15 mouse cellular contexts compared by ENCODE assay signal in genomic region chr11:106489036-106489693, GRCm38 (mm10). TPM values are rescaled to one million over a fixed set of nuclear protein-coding genes. Genes with fewer than 3 reads are reported as not detected.
DNase-seq lines count a peak whose midpoint lies in the region; ATAC-seq and TF ChIP-seq lines count a peak whose summit lies in the region.
"Had no signal": no experiment of that assay in that cellular context is flagged by ENCODE, and none has a peak within 500 bp of the region (broad histone marks: within the 10 kb centered on the region; RNA-seq: fewer than 3 reads in every experiment).

No protein-coding gene starts in this region.

- H3K4me2 ChIP-seq in kidney, postnatal 0 days (ENCODE audit: low read length) = no peak overlapping the region
- no peak overlapping the region for H3K4me2 ChIP-seq in kidney, embryonic 14.5 days (replicated peaks; ENCODE audit: low read depth, low read length)
- H3K4me2 ChIP-seq: midbrain, embryonic 13.5 days had no signal

- no peak for DNase-seq in kidney, postnatal 0 days (ENCODE audit: low spot score)
- DNase-seq in right cerebral cortex, postnatal 14 days = peak; percentile 23
- DNase-seq in right cerebral cortex, postnatal 36 days (ENCODE audit: low spot score in 2 of 2) = no peak
- peak; percentile 74 for DNase-seq in adrenal gland, postnatal 14 days
- DNase-seq in cerebellum, postnatal 36 days = no peak
- DNase-seq in cerebellum, adult 11-12 months = no peak
- DNase-seq: gastrocnemius, postnatal 36 days; heart, postnatal 36 days; kidney, adult 9 months; lung, postnatal 14 days; right cerebral cortex, postnatal 4 days had no signal

- 47% methylated on average over 6 of the region's 7 CpGs for WGBS in kidney, postnatal 0 days
- 80% methylated on average over 7 of the region's 7 CpGs for WGBS in kidney, embryonic 14.5 days

- H3K4me1 ChIP-seq in kidney, postnatal 0 days (replicated peaks; ENCODE audit: insufficient read depth, low read length) = 0 out of 2 replicates have a peak, but pooled peaks cover 3% of the 10 kb centered on the region
- peaks cover 7% of the 10 kb centered on the region; the same call in 1 of the 2 replicates for H3K4me1 ChIP-seq in kidney, embryonic 14.5 days (ENCODE audit: control insufficient read depth, insufficient read depth, low read length)

- H3K27me3 ChIP-seq in kidney, postnatal 0 days (ENCODE audit: insufficient read depth, low read length) = no peaks in the 10 kb centered on the region
- H3K27me3 ChIP-seq in kidney, embryonic 14.5 days (ENCODE audit: control insufficient read depth, insufficient read depth, low read length) = no peaks in the 10 kb centered on the region
- H3K27me3 ChIP-seq: embryonic facial prominence, embryonic 12.5 days; midbrain, embryonic 13.5 days had no signal

- H3K9me3 ChIP-seq in kidney, postnatal 0 days (replicated peaks; ENCODE audit: low read length) = no peaks in the 10 kb centered on the region
- no peaks in the 10 kb centered on the region for H3K9me3 ChIP-seq in kidney, embryonic 14.5 days (ENCODE audit: control insufficient read depth, low read length)
- H3K9me3 ChIP-seq: embryonic facial prominence, embryonic 12.5 days; midbrain, embryonic 13.5 days had no signal

- no peak overlapping the region for H3K4me3 ChIP-seq in kidney, postnatal 0 days (replicated peaks; ENCODE audit: low read depth, low read length)
- no peak overlapping the region for H3K4me3 ChIP-seq in kidney, embryonic 14.5 days (ENCODE audit: low read length)
- H3K4me3 ChIP-seq: embryonic facial prominence, embryonic 12.5 days; midbrain, embryonic 13.5 days had no signal

- 0 out of 2 replicates have a peak overlapping the region, but pooled peaks have one; percentile 31 for H3K27ac ChIP-seq in kidney, postnatal 0 days
- H3K27ac ChIP-seq in kidney, embryonic 14.5 days (ENCODE audit: low read depth, low read length) = no peak overlapping the region
- H3K27ac ChIP-seq: midbrain, embryonic 13.5 days had no signal

- no peak overlapping the region for H3K9ac ChIP-seq in kidney, postnatal 0 days (ENCODE audit: low read depth, low read length)
- no peak overlapping the region for H3K9ac ChIP-seq in kidney, embryonic 14.5 days (ENCODE audit: low read depth, low read length)
- H3K9ac ChIP-seq: embryonic facial prominence, embryonic 12.5 days; midbrain, embryonic 13.5 days had no signal

- no peaks in the 10 kb centered on the region for H3K36me3 ChIP-seq in kidney, postnatal 0 days (ENCODE audit: insufficient read depth, low read length)
- H3K36me3 ChIP-seq in kidney, embryonic 14.5 days (ENCODE audit: control insufficient read depth, insufficient read depth, low read length) = no peaks in the 10 kb centered on the region
- H3K36me3 ChIP-seq: embryonic facial prominence, embryonic 12.5 days; midbrain, embryonic 13.5 days had no signal

- no peak for TF ChIP-seq CTCF in kidney, postnatal 0 days (IDR thresholded peaks at IDR 0.05; ENCODE audit: low read depth)

- no peak for ATAC-seq in kidney, postnatal 0 days (replicated peaks; ENCODE audit: low FRiP score, low read depth)
- no peak for ATAC-seq in kidney, embryonic 14.5 days (ENCODE audit: low FRiP score, low TSS enrichment)
- ATAC-seq: hindbrain, postnatal 0 days; midbrain, embryonic 13.5 days had no signal

RNA-seq across cellular contexts. Expression of gene Ern1, which starts 1.5 kb away (rescaled TPM):
- polyA plus RNA-seq in kidney, postnatal 0 days (2015; fragmentation: Nextera tagmentation; extraction: Ambion mirVana) = 3.3 and 3.5 TPM in 2 replicates
- polyA plus RNA-seq in kidney, embryonic 14.5 days (2014; fragmentation: Nextera tagmentation; extraction: Ambion mirVana) = 4.0 and 9.0 TPM in 2 replicates
- 80.9 and 82.3 TPM in 2 replicates for total RNA-seq in adrenal gland, postnatal 14 days (2021)

Comparison
In these comparisons a context has a peak if more than half of its experiments do, and no peak if none do; other contexts are left out.
1. DNase-seq: peak in right cerebral cortex, postnatal 14 days (single experiment) and adrenal gland, postnatal 14 days (single experiment); none in kidney, postnatal 0 days (single experiment), right cerebral cortex, postnatal 36 days (0 of 2), cerebellum, postnatal 36 days (0 of 2) and cerebellum, adult 11-12 months (single experiment).